ENCODE assay signal across 14 mouse cellular contexts in the genomic region with DNA sequence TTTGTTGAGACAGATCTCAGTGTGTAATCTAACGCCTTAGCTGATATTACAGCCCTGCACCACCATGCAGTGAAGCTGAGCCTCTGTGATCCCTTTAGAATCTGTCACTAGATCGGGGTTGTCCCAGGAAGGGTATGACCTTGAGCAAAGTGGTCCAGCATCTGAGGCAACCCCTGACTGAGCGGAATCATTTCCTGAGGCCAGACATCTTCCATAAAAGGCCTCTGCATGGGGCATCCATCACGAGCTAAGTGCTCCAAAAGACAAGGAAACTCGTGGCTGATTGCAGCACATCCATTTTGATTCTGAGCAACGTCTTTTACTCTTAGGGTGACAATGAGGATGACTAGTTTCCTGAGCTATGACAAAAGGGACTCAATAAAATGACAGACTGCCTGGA.
DNase-seq lines count a peak whose midpoint lies in the region.
"Had no signal": no experiment of that assay in that cellular context is flagged by ENCODE, and none has a peak within 500 bp of the region (broad histone marks: within the 10 kb centered on the region; RNA-seq: fewer than 3 reads in every experiment).

No protein-coding gene starts in this region.

- DNase-seq in 416B (ENCODE audit: low read depth) (peak; percentile 25), ES-CJ7 (ENCODE audit: low read depth, low spot score) (peak; percentile 56), ZHBTc4 (ENCODE audit: low read depth, low spot score) (peak; percentile 32)
- DNase-seq in spleen, postnatal 4 days (ENCODE audit: low spot score in 2 of 2), result no peak
- DNase-seq in right cerebral cortex, adult 18-20 months, result no peak
- no peak for DNase-seq in layer of hippocampus, adult 9-10 months (ENCODE audit: low spot score)
- DNase-seq: adrenal gland, adult 2 months; adrenal gland, postnatal 10 days; adrenal gland, postnatal 25 days; cerebellum, adult 11 months; cerebellum, adult 18-20 months; cerebellum, adult 8-10 months; cerebellum, adult 9-11 months; cerebellum, postnatal 14 days had no signal

Comparison
In these comparisons a context has a peak if more than half of its experiments do, and no peak if none do; other contexts are left out.
1. DNase-seq: peak in 416B (single experiment), ES-CJ7 (single experiment) and ZHBTc4 (single experiment); none in spleen, postnatal 4 days (0 of 2), right cerebral cortex, adult 18-20 months (single experiment) and layer of hippocampus, adult 9-10 months (single experiment).